Mouse (Mus musculus): ENCODE data around the gene Cnot10. TPM values are rescaled to one million over a fixed set of nuclear protein-coding genes. Genes with fewer than 3 reads are reported as not detected.

Gene Cnot10
- total and polyA plus RNA-seq, 3 experiments: 49.4 to 67.8 (median 58.3) TPM

DNA sequence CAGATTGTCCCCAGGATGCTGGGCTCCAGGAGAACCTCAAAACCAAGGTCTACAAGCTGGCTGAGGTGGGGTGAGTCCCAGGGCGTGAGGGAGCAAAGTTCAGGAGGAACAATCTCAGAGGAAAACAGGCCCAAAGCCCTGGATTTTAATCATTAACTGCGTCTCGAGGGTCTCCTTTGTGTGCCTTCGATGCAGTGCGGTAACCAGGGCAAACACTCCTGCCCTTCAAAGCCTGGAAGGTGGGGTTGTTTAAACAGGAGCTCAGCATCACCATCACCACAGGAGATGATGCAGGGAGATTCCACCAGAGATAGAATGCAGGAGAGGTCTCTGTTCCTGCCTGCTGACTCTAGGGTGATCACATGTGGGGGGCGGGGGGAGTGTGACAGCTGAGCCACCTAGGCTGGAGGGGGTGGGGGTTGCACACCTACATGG lies 92.3 kb downstream of the Cnot10 start:
- Histone ChIP-seq H3K27me3 (replicated peaks) (no peaks in the 10 kb centered on the region), H3K9me3 (replicated peaks; ENCODE audit: low read length) (no peaks in the 10 kb centered on the region), H3K4me1 (ENCODE audit: control insufficient read depth in 1 of 2, insufficient read depth in 2 of 2) (peaks cover 0 to 31% of the 10 kb centered on the region in 2 experiments; a peak in 2 of 4 replicates), H3K4me2 (ENCODE audit: insufficient read depth, low read depth, poor library complexity, severe bottlenecking) (no peak overlapping the region), H3K4me3 (replicated peaks in 1 of 3; ENCODE audit: low read depth in 2 of 3, low read length in 2 of 3, poor library complexity in 1 of 3) (no peak overlapping the region), H3K9ac (ENCODE audit: insufficient read depth, low read depth) (no peak overlapping the region), H3K27ac (ENCODE audit: insufficient read depth, low read depth) (no peak overlapping the region), H3K36me3 (replicated peaks in 1 of 2; ENCODE audit: control insufficient read depth in 1 of 2, insufficient read depth in 1 of 2, low read length in 1 of 2) (no peaks in the 10 kb centered on the region), H3K79me2 (replicated peaks; ENCODE audit: control insufficient read depth, extremely low read depth, insufficient read depth, poor library complexity, severe bottlenecking) (no peaks in the 10 kb centered on the region)
- no peak for DNase-seq (ENCODE audit: extremely low read depth)
- in situ Hi-C loops (cut with MboI; ENCODE audit: low pct_ligation_motif_present, low pct_unique_long_range_greater_than_20kb, low sequenced_read_pairs) (no loop called here), dilution Hi-C loops (cut with MboI; ENCODE audit: extremely low pct_ligation_motif_present, extremely low pct_unique_long_range_greater_than_20kb, low sequenced_read_pairs) (no loop called here)
- TF ChIP-seq KAT2A (IDR thresholded peaks at IDR 0.05; ENCODE audit: insufficient replicate concordance, low read length) (no peak), IRF4 (IDR thresholded peaks at IDR 0.05; ENCODE audit: low read depth, low read length) (no peak), JUND (conservative IDR thresholded peaks at IDR 0.05; ENCODE audit: low read depth, low read length) (no peak), EP300 (IDR thresholded peaks at IDR 0.05; ENCODE audit: low read length) (no peak), CHD1 (IDR thresholded peaks at IDR 0.05; ENCODE audit: low read depth, low read length) (no peak), NELFE (IDR thresholded peaks at IDR 0.05; ENCODE audit: low read depth, low read length) (no peak), TCF12 (IDR thresholded peaks at IDR 0.05; ENCODE audit: low read depth, low read length) (no peak), TBP (conservative IDR thresholded peaks at IDR 0.05; ENCODE audit: low read depth, low read length) (no peak)

DNA sequence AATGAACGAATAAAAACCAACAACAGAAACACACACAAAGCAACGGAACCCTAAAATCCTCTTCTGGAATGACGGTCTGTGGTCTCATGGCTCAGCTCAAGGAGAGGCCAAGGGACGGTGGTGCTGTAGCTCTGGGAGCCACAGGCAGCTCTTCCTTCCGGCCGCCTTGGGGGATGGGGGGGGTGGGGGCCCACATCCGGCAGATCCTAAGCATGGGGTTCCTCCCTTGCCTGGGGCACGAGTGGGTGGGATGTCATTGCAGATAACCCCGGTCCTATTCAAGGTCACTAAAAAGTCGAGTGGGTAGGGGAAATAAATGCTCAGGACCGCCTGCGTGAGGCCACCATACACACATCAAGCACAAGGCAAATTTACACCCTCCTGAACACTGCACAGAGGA lies 93.2 kb downstream of the Cnot10 start:
- in situ Hi-C loops (cut with MboI; ENCODE audit: low pct_ligation_motif_present, low pct_unique_long_range_greater_than_20kb, low sequenced_read_pairs): no loop called here
- H3K4me1 ChIP-seq (ENCODE audit: control insufficient read depth in 1 of 2, insufficient read depth in 2 of 2): peaks cover 0 to 24% of the 10 kb centered on the region in 2 experiments; a peak in 2 of 4 replicates
- no peak overlapping the region for H3K4me2 ChIP-seq (ENCODE audit: insufficient read depth, low read depth, poor library complexity, severe bottlenecking)
- H3K4me3 ChIP-seq (replicated peaks in 1 of 3; ENCODE audit: low read depth in 2 of 3, low read length in 2 of 3, poor library complexity in 1 of 3): no peak overlapping the region
- no peaks in the 10 kb centered on the region for H3K79me2 ChIP-seq (replicated peaks; ENCODE audit: control insufficient read depth, extremely low read depth, insufficient read depth, poor library complexity, severe bottlenecking)
- no peak for TF ChIP-seq BHLHE40 (IDR thresholded peaks at IDR 0.05; ENCODE audit: low read depth, low read length)
- TF ChIP-seq EP300 (IDR thresholded peaks at IDR 0.05; ENCODE audit: low read length): no peak
- TF ChIP-seq ZC3H11A (IDR thresholded peaks at IDR 0.05; ENCODE audit: low read depth, low read length): no peak
- TF ChIP-seq MAFK (IDR thresholded peaks at IDR 0.05; ENCODE audit: insufficient replicate concordance, low read length): no peak
- TF ChIP-seq PAX5 (IDR thresholded peaks at IDR 0.05; ENCODE audit: low read length): no peak
- no peak for TF ChIP-seq CTCF (conservative IDR thresholded peaks at IDR 0.05 in 1 of 2, IDR thresholded peaks at IDR 0.05 in 1 of 2; ENCODE audit: low read depth in 2 of 2, low read length in 2 of 2)
- no peak for TF ChIP-seq MXI1 (IDR thresholded peaks at IDR 0.05; ENCODE audit: low read depth, low read length)
- TF ChIP-seq NRF1 (IDR thresholded peaks at IDR 0.05; ENCODE audit: low read depth, low read length): no peak
- TF ChIP-seq RCOR1 (conservative IDR thresholded peaks at IDR 0.05; ENCODE audit: low read depth, low read length): no peak
- no peaks in the 10 kb centered on the region for H3K9me3 ChIP-seq (replicated peaks; ENCODE audit: low read length)
- H3K27ac ChIP-seq (ENCODE audit: insufficient read depth, low read depth): no peak overlapping the region
- no peaks in the 10 kb centered on the region for H3K36me3 ChIP-seq (replicated peaks in 1 of 2; ENCODE audit: control insufficient read depth in 1 of 2, insufficient read depth in 1 of 2, low read length in 1 of 2)
- DNase-seq (ENCODE audit: extremely low read depth): no peak
- H3K9ac ChIP-seq (ENCODE audit: insufficient read depth, low read depth): no peak overlapping the region
- dilution Hi-C loops (cut with MboI; ENCODE audit: extremely low pct_ligation_motif_present, extremely low pct_unique_long_range_greater_than_20kb, low sequenced_read_pairs): no loop called here
- no peaks in the 10 kb centered on the region for H3K27me3 ChIP-seq (replicated peaks)

Measured in CH12.LX (cell line).